Mouse (Mus musculus) kidney, embryonic 14.5 days (tissue): ENCODE results near the gene Castor2. TPM values are rescaled to one million over a fixed set of nuclear protein-coding genes. Genes with fewer than 3 reads are reported as not detected.

Source experiments
- ATAC-seq: fragments of 200-750 bp; cut with Nextera tagmentation; 2 replicates; pipeline ENCODE4 v1.8.0; 2017; ENCODE audit warnings: moderate number of reproducible peaks, mild to moderate bottlenecking, moderate TSS enrichment, moderate library complexity; ENCODE audit not compliant: low FRiP score, low TSS enrichment
- H3K27ac ChIP-seq: fragments of 300-500 bp; sonication (generic); 2 replicates; pipeline ENCODE4 v1.5.1; 2014; ENCODE audit warnings: low read depth, mild to moderate bottlenecking, low read length, moderate library complexity, mixed read lengths
- H3K27me3 ChIP-seq: fragments of 300-500 bp; sonication (generic); 2 replicates; pipeline ENCODE4 v1.6.1; 2014; ENCODE audit warnings: mild to moderate bottlenecking, low read length; ENCODE audit not compliant: control insufficient read depth, insufficient read depth
- H3K36me3 ChIP-seq: fragments of 300-500 bp; sonication (generic); 2 replicates; pipeline ENCODE4 v1.6.1; 2014; ENCODE audit warnings: low read length, mixed read lengths; ENCODE audit not compliant: control insufficient read depth, insufficient read depth
- H3K4me1 ChIP-seq: fragments of 300-500 bp; sonication (generic); 2 replicates; pipeline ENCODE4 v1.6.1; 2014; ENCODE audit warnings: low read length, mixed read lengths; ENCODE audit not compliant: control insufficient read depth, insufficient read depth
- H3K4me2 ChIP-seq: fragments of 300-500 bp; sonication (generic); replicated peaks from 2 replicates; pipeline ENCODE4 v1.6.1; 2014; ENCODE audit warnings: low read depth, mild to moderate bottlenecking, low read length
- H3K4me3 ChIP-seq: fragments of 300-500 bp; sonication (generic); 2 replicates; pipeline ENCODE4 v1.5.1; 2014; ENCODE audit warnings: mild to moderate bottlenecking, low read length
- H3K9ac ChIP-seq: fragments of 300-500 bp; sonication (generic); 2 replicates; pipeline ENCODE4 v1.6.1; 2014; ENCODE audit warnings: low read depth, mild to moderate bottlenecking, low read length, moderate library complexity
- H3K9me3 ChIP-seq: fragments of 300-500 bp; sonication (generic); 2 replicates; pipeline ENCODE4 v1.6.1; 2016; ENCODE audit warnings: low read length; ENCODE audit not compliant: control insufficient read depth
- WGBS: fragments of 180-500 bp; shearing (Covaris S2); extraction: QIAGEN DNeasy Blood & Tissue Kit; methylation state at CpG from one replicate; pipeline ENCODE4 v1.1.7; 2014; 5-methylcytosine and 5-hydroxymethylcytosine counted together
- polyA plus RNA-seq: library from polyadenylated mRNA; unstranded; fragments of >200 nt; fragmentation: Nextera tagmentation; extraction: Ambion mirVana; gene quantifications from 2 replicates; pipeline ENCODE4 v1.2.1, GENCODE M21; 2014

Gene Castor2
- polyA plus RNA-seq, 1 experiment from 2014 or later: 10.5 TPM

DNA sequence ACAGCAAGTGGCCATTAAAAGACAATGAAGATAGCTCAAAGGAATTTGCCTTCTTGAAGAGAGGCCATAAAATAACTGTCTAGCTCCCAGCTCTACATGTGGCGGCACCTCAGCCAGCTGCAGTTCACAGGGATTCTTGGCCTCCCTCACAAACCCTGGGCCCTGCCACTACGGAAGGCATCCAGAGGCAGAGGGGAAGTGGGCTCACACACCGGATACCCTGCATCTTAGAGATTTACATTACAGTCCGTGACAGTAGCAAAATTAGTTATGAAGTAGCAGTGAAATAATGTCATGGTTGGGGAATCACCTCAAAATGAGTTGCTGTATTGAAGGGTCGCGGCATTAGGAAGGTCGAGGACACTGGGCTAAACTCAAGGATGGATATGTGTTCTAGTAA, 89.1 kb downstream of the Castor2 start:
- WGBS: 57% methylated on average over 7 of the region's 7 CpGs
- H3K36me3 ChIP-seq: no peaks in the 10 kb centered on the region; the same call in 1 of the 2 replicates
- H3K4me1 ChIP-seq: peaks cover 1% of the 10 kb centered on the region; the same call in 1 of the 2 replicates

DNA sequence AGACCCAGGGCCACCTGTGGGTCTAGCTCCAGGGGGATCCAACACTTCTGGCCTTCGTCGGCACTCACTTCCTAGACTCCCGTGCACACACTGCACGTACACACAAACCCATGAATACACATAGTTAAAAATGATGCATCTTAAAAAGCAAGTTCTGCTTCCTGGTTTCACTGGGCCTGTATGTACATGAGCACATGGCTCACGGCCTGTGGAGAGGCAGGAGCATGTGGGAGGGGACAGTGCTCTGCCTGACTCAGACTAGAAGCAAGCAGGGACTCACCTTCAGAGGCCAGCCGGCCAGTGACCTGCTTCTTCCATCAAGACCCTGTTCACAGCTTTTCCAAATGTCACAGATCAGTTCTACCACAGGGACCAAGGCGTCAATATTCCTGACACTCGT, 94.2 kb downstream of the Castor2 start:
- Histone ChIP-seq H3K4me2 (no peak overlapping the region), H3K36me3 (peaks cover 7% of the 10 kb centered on the region; the same call in 1 of the 2 replicates), H3K4me3 (no peak overlapping the region), H3K9ac (no peak overlapping the region), H3K27ac (no peak overlapping the region), H3K9me3 (no peaks in the 10 kb centered on the region), H3K27me3 (no peaks in the 10 kb centered on the region), H3K4me1 (no peaks in the 10 kb centered on the region)
- no peak for ATAC-seq
- WGBS: 88% methylated on average over 8 of the region's 8 CpGs

More for the DNA sequence above, 89.1 kb downstream of the Castor2 start:
- H3K4me2 ChIP-seq: no peak overlapping the region
- H3K9ac ChIP-seq: no peak overlapping the region
- no peaks in the 10 kb centered on the region for H3K27me3 ChIP-seq
- no peaks in the 10 kb centered on the region for H3K9me3 ChIP-seq
- no peak for ATAC-seq
- no peak overlapping the region; the same call in 1 of the 2 replicates for H3K27ac ChIP-seq
- H3K4me3 ChIP-seq: no peak overlapping the region

Other genes starting within 250 kb of the Castor2 start
- 28.9 and 35.2 TPM in 2 replicates for gene Rcc1l, start 77.1 kb downstream of the Castor2 start, polyA plus RNA-seq
- 5.8 and 9.2 TPM in 2 replicates for gene Gtf2ird2, start 84.3 kb downstream of the Castor2 start, polyA plus RNA-seq
- 2.6 and 2.9 TPM in 2 replicates for gene Ncf1, start 129.9 kb downstream of the Castor2 start, polyA plus RNA-seq
- 131 and 196 TPM in 2 replicates for gene Gtf2i, start 215.0 kb downstream of the Castor2 start, polyA plus RNA-seq